Mouse (Mus musculus) midbrain, embryonic 12.5 days (tissue): Measurements from ENCODE around the gene Olfr902. TPM values are rescaled to one million over a fixed set of nuclear protein-coding genes. Genes with fewer than 3 reads are reported as not detected.

ENCODE experiments used
- polyA plus RNA-seq: library from polyadenylated mRNA; unstranded; fragments of >200 nt; fragmentation: Nextera tagmentation; extraction: Ambion mirVana; gene quantifications from 2 replicates; pipeline ENCODE4 v1.2.1, GENCODE M21; 2016

Olfr902 gene
- polyA plus RNA-seq, 1 experiment from 2014 or later, result not detected

Other genes with a start within 250 kb of the Olfr902 start
- not detected in 2 replicates for gene Olfr893, start 239.3 kb upstream of the Olfr902 start, polyA plus RNA-seq
- not detected in 2 replicates for gene Olfr894, start 229.6 kb upstream of the Olfr902 start, polyA plus RNA-seq
- gene Olfr143, start 194.9 kb upstream of the Olfr902 start, polyA plus RNA-seq, result not detected in 2 replicates
- gene Olfr895, start 179.8 kb upstream of the Olfr902 start, polyA plus RNA-seq, result not detected in 2 replicates
- not detected in 2 replicates for gene Olfr896-ps1, start 156.5 kb upstream of the Olfr902 start, polyA plus RNA-seq
- not detected in 2 replicates for gene Olfr25, start 118.6 kb upstream of the Olfr902 start, polyA plus RNA-seq
- not detected in 2 replicates for gene Olfr898, start 99.2 kb upstream of the Olfr902 start, polyA plus RNA-seq
- not detected in 2 replicates for gene Olfr250, start 80.8 kb upstream of the Olfr902 start, polyA plus RNA-seq
- gene Olfr251, start 70.6 kb upstream of the Olfr902 start, polyA plus RNA-seq, result not detected in 2 replicates
- gene Olfr147, start 46.0 kb upstream of the Olfr902 start, polyA plus RNA-seq, result not detected in 2 replicates
- not detected in 2 replicates for gene Olfr901, start 18.2 kb upstream of the Olfr902 start, polyA plus RNA-seq
- gene Olfr904, start 15.5 kb downstream of the Olfr902 start, polyA plus RNA-seq, result not detected in 2 replicates
- not detected in 2 replicates for gene Olfr905, start 23.5 kb downstream of the Olfr902 start, polyA plus RNA-seq
- not detected in 2 replicates for gene Olfr906, start 39.4 kb downstream of the Olfr902 start, polyA plus RNA-seq
- not detected in 2 replicates for gene Olfr907, start 48.1 kb downstream of the Olfr902 start, polyA plus RNA-seq
- gene Olfr911-ps1, start 73.9 kb downstream of the Olfr902 start, polyA plus RNA-seq, result not detected in 2 replicates
- gene Olfr910, start 90.2 kb downstream of the Olfr902 start, polyA plus RNA-seq, result not detected in 2 replicates
- not detected in 2 replicates for gene Olfr912, start 132.5 kb downstream of the Olfr902 start, polyA plus RNA-seq
- gene Olfr913, start 145.1 kb downstream of the Olfr902 start, polyA plus RNA-seq, result not detected in 2 replicates
- not detected in 2 replicates for gene Olfr914, start 157.4 kb downstream of the Olfr902 start, polyA plus RNA-seq
- not detected in 2 replicates for gene Olfr916, start 212.2 kb downstream of the Olfr902 start, polyA plus RNA-seq
- gene Olfr917, start 218.2 kb downstream of the Olfr902 start, polyA plus RNA-seq, result not detected in 2 replicates
- not detected in 2 replicates for gene Olfr918, start 226.9 kb downstream of the Olfr902 start, polyA plus RNA-seq